Mouse (Mus musculus): ENCODE results near the gene Ccl4. TPM values are rescaled to one million over a fixed set of nuclear protein-coding genes. Genes with fewer than 3 reads are reported as not detected.

The Ccl4 gene
- polyA plus RNA-seq, 1 experiment, result not detected

DNA sequence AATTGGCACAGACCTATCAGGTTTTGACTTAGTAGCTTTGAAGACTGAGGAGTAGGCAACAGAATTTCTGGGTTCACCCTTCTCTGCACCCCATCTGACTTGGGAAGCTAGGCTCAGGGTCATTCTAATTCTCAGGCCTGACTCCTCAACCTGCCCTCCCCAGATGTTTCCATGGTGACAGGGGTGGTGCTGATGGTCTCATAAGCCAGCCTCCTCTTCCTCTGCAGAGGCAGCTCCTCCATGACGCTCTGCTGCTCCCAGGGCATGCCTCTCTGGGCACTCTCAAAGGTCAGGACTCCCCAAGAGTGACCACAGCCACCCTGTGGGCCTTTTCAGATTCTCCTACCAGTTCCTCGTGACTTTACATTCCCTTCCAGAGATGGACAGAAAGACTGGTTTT lies 23.4 kb upstream of the Ccl4 start:
- Histone ChIP-seq H3K27ac (ENCODE audit: insufficient read depth, low read length) (no peak overlapping the region), H3K27me3 (ENCODE audit: control insufficient read depth, insufficient read depth, low read length, poor library complexity, severe bottlenecking) (no peaks in the 10 kb centered on the region), H3K36me3 (ENCODE audit: control insufficient read depth, insufficient read depth, low read length, poor library complexity, severe bottlenecking) (no peaks in the 10 kb centered on the region), H3K4me1 (ENCODE audit: control insufficient read depth, insufficient read depth, low read length) (no peaks in the 10 kb centered on the region), H3K4me3 (ENCODE audit: low read depth, low read length) (no peak overlapping the region), H3K9me3 (replicated peaks; ENCODE audit: control insufficient read depth, insufficient read depth, low read length, poor library complexity, severe bottlenecking) (no peaks in the 10 kb centered on the region), H3K9ac (ENCODE audit: low read depth, poor library complexity, severe bottlenecking) (no peak overlapping the region)
- TF ChIP-seq CTCF (IDR thresholded peaks at IDR 0.05; ENCODE audit: low read depth, low read length) (no peak), EP300 (IDR thresholded peaks at IDR 0.05; ENCODE audit: insufficient read depth, low read depth, low read length) (no peak), POLR2A (IDR thresholded peaks at IDR 0.05; ENCODE audit: insufficient read depth, low read length) (no peak)

DNA sequence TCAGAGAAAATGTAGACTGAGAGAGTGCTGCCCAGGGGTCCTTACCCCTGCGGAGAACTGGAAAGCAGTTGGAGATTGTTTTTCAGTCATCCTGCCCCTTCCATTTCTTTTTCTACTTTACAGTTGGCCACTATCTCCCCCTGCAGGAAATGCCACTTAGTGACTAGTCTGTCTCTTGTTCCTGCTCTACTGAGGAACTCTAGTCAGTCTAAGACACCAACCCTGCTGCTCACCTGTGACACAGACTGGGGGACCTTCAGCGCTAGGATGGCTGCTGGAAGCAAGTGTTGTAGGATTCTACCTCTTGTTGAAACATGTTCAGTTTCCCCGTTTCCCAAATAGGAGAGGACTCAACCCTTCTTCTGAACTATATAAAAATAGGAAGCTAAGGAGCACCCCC lies 22.9 kb upstream of the Ccl4 start:
- H3K4me1 ChIP-seq (ENCODE audit: control insufficient read depth, insufficient read depth, low read length), result no peaks in the 10 kb centered on the region
- no peak overlapping the region for H3K27ac ChIP-seq (ENCODE audit: insufficient read depth, low read length)
- H3K9me3 ChIP-seq (replicated peaks; ENCODE audit: control insufficient read depth, insufficient read depth, low read length, poor library complexity, severe bottlenecking), result no peaks in the 10 kb centered on the region
- no peak overlapping the region for H3K4me3 ChIP-seq (ENCODE audit: low read depth, low read length)
- TF ChIP-seq EP300 (IDR thresholded peaks at IDR 0.05; ENCODE audit: insufficient read depth, low read depth, low read length) (no peak), POLR2A (IDR thresholded peaks at IDR 0.05; ENCODE audit: insufficient read depth, low read length) (no peak), CTCF (IDR thresholded peaks at IDR 0.05; ENCODE audit: low read depth, low read length) (no peak)
- no peaks in the 10 kb centered on the region for H3K36me3 ChIP-seq (ENCODE audit: control insufficient read depth, insufficient read depth, low read length, poor library complexity, severe bottlenecking)
- no peaks in the 10 kb centered on the region for H3K27me3 ChIP-seq (ENCODE audit: control insufficient read depth, insufficient read depth, low read length, poor library complexity, severe bottlenecking)
- H3K9ac ChIP-seq (ENCODE audit: low read depth, poor library complexity, severe bottlenecking), result no peak overlapping the region

DNA sequence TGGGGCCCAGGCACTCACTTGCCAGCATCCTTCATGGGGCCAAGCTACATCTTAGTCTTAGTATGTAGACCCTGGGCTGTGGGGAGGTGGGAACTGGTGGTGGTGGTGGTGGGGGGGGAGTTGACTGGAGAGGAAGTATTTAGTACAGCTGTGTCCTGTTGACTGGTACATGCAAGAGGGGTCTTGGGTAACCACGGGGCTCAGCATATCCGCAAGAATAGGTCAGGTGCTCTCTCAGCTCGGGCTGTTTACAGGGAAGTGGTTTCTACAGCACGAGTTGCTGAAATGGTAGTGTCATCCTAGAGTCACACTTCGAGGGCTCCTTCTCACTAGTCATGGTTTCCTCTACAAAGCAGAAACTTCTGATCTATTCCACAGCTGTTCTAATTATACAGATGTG lies 22.2 kb upstream of the Ccl4 start:
- Histone ChIP-seq H3K9ac (ENCODE audit: low read depth, poor library complexity, severe bottlenecking) (no peak overlapping the region), H3K36me3 (ENCODE audit: control insufficient read depth, insufficient read depth, low read length, poor library complexity, severe bottlenecking) (no peaks in the 10 kb centered on the region), H3K4me3 (ENCODE audit: low read depth, low read length) (no peak overlapping the region), H3K27me3 (ENCODE audit: control insufficient read depth, insufficient read depth, low read length, poor library complexity, severe bottlenecking) (no peaks in the 10 kb centered on the region), H3K9me3 (replicated peaks; ENCODE audit: control insufficient read depth, insufficient read depth, low read length, poor library complexity, severe bottlenecking) (no peaks in the 10 kb centered on the region), H3K27ac (ENCODE audit: insufficient read depth, low read length) (no peak overlapping the region), H3K4me1 (ENCODE audit: control insufficient read depth, insufficient read depth, low read length) (no peaks in the 10 kb centered on the region)
- TF ChIP-seq EP300 (IDR thresholded peaks at IDR 0.05; ENCODE audit: insufficient read depth, low read depth, low read length) (no peak), CTCF (IDR thresholded peaks at IDR 0.05; ENCODE audit: low read depth, low read length) (no peak), POLR2A (IDR thresholded peaks at IDR 0.05; ENCODE audit: insufficient read depth, low read length) (no peak)

DNA sequence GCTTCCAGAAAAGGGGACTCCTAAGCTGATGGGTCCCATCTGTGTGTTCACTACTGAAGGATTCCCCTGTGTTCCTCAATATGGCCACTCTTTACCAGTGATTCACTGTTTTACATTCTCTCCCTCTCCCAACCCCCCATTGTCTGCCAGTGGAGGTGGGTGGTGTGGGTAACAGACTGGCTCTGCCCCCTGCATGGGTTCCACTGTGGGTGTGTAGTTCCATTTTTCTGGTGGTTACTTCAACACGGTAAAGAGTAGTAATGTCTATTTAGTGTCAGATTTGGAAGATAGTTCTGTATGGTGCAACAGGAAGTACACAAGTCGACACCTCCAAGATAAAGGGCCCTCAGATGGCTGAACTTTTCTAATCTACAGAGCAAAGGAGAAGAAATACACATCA lies 21.2 kb upstream of the Ccl4 start:
- Histone ChIP-seq H3K9me3 (replicated peaks; ENCODE audit: control insufficient read depth, insufficient read depth, low read length, poor library complexity, severe bottlenecking) (no peaks in the 10 kb centered on the region), H3K36me3 (ENCODE audit: control insufficient read depth, insufficient read depth, low read length, poor library complexity, severe bottlenecking) (no peaks in the 10 kb centered on the region), H3K27ac (ENCODE audit: insufficient read depth, low read length) (no peak overlapping the region), H3K4me1 (ENCODE audit: control insufficient read depth, insufficient read depth, low read length) (no peaks in the 10 kb centered on the region), H3K27me3 (ENCODE audit: control insufficient read depth, insufficient read depth, low read length, poor library complexity, severe bottlenecking) (no peaks in the 10 kb centered on the region), H3K9ac (ENCODE audit: low read depth, poor library complexity, severe bottlenecking) (no peak overlapping the region), H3K4me3 (ENCODE audit: low read depth, low read length) (no peak overlapping the region)
- TF ChIP-seq CTCF (IDR thresholded peaks at IDR 0.05; ENCODE audit: low read depth, low read length) (no peak), EP300 (IDR thresholded peaks at IDR 0.05; ENCODE audit: insufficient read depth, low read depth, low read length) (no peak)

DNA sequence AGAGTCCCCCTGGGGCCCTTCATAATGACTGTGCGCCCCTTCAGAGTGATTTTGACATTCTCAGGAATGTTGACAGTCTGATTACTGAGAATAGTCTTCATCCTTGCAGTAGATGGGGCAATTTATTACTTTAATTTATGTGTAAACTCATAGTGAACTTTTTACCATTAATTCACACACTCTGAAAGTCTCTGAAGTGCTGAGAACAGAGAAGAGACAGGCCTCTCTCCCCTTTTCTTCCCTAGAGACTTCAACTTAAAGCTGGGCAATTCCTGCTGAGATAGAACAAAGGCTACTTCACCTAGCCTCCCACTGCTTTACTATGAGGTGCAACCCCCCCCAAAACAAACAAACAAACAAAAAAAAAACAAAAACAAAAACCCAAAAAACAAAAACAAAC lies 16.9 kb upstream of the Ccl4 start, which contains the start of gene Rpl9-ps1:
Gene Rpl9-ps1 (minus strand): TSS at position 101 of the 400 bp plus-strand sequence.
- H3K27ac ChIP-seq (ENCODE audit: insufficient read depth, low read length), result no peak within 1 kb of the TSS
- no peaks in the 10 kb centered on the region for H3K9me3 ChIP-seq (replicated peaks; ENCODE audit: control insufficient read depth, insufficient read depth, low read length, poor library complexity, severe bottlenecking)
- H3K4me1 ChIP-seq (ENCODE audit: control insufficient read depth, insufficient read depth, low read length), result no peaks in the 10 kb centered on the region
- no peak within 1 kb of the TSS for H3K9ac ChIP-seq (ENCODE audit: low read depth, poor library complexity, severe bottlenecking)
- H3K27me3 ChIP-seq (ENCODE audit: control insufficient read depth, insufficient read depth, low read length, poor library complexity, severe bottlenecking), result no peaks in the 10 kb centered on the region
- TF ChIP-seq CTCF (IDR thresholded peaks at IDR 0.05; ENCODE audit: low read depth, low read length) (no peak), POLR2A (IDR thresholded peaks at IDR 0.05; ENCODE audit: insufficient read depth, low read length) (no peak), EP300 (IDR thresholded peaks at IDR 0.05; ENCODE audit: insufficient read depth, low read depth, low read length) (no peak)
- no peaks in the 10 kb centered on the region for H3K36me3 ChIP-seq (ENCODE audit: control insufficient read depth, insufficient read depth, low read length, poor library complexity, severe bottlenecking)
- no peak within 1 kb of the TSS for H3K4me3 ChIP-seq (ENCODE audit: low read depth, low read length)

DNA sequence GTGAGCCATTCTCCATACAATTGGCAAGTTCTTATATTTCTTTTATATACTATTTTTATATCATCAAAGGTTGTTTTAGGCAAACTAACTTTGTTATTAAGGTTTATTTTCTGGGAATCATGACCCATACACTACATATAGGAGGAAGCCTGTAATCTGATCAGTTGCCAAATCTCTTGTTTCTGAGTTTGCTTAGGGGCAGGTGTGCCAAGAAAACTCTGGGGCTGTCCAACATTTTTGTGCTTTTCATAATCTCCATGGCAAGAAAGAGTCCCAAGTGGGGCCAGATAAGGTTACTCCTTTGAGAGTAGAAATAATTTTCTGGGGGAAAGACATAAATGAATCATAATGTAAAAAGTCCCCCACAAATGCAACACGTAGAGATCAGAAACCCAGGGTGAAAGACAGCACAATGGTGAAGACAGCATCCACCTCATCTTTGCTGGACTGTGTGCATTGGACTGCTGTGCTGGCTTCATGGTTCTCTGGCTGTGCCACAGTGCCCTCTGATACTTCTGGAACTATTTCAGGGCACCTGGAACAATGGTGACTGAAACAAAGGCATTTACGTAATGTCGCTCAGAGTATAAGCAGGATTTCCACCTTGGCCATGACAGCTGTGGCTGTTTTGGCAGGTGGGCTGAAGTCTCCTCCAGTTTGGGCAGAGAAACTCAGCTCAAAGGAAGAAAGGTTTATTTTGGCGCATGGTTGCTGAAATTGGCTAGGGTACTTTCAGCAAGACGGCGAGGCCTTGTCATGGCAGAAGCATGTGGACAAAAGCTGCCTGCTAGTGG lies 15.8 kb upstream of the Ccl4 start:
- TF ChIP-seq CTCF (IDR thresholded peaks at IDR 0.05; ENCODE audit: low read depth, low read length) (no peak), POLR2A (IDR thresholded peaks at IDR 0.05; ENCODE audit: insufficient read depth, low read length) (no peak), EP300 (IDR thresholded peaks at IDR 0.05; ENCODE audit: insufficient read depth, low read depth, low read length) (no peak)
- H3K9me3 ChIP-seq (replicated peaks; ENCODE audit: control insufficient read depth, insufficient read depth, low read length, poor library complexity, severe bottlenecking), result no peaks in the 10 kb centered on the region
- no peaks in the 10 kb centered on the region for H3K27me3 ChIP-seq (ENCODE audit: control insufficient read depth, insufficient read depth, low read length, poor library complexity, severe bottlenecking)
- no peak overlapping the region for H3K9ac ChIP-seq (ENCODE audit: low read depth, poor library complexity, severe bottlenecking)
- H3K4me1 ChIP-seq (ENCODE audit: control insufficient read depth, insufficient read depth, low read length), result no peaks in the 10 kb centered on the region
- H3K27ac ChIP-seq (ENCODE audit: insufficient read depth, low read length), result no peak overlapping the region
- H3K36me3 ChIP-seq (ENCODE audit: control insufficient read depth, insufficient read depth, low read length, poor library complexity, severe bottlenecking), result no peaks in the 10 kb centered on the region
- no peak overlapping the region for H3K4me3 ChIP-seq (ENCODE audit: low read depth, low read length)
